In the genomic region with DNA sequence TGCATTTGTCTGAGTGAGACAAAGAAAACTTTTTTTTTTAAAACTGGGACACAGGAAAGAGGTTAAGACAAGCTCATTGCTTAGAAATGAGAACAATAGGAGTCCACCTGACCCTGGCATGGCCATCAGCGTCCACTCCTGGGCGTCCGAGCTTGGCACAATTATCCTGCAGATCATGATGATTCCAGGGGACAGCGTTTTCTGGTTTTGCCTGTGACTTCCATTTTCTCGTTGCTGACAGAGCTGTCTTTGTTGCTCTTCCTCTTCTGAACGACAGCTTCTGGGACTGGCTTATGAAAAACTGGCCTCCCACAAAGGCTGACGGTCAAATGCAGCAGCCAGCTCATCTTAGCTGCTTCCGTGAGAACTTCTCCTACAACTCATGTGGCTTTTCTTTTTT, we compare ENCODE assay signal across 8 mouse cellular contexts. TPM values are rescaled to one million over a fixed set of nuclear protein-coding genes. Genes with fewer than 3 reads are reported as not detected.
DNase-seq lines count a peak whose midpoint lies in the region; ATAC-seq lines count a peak whose summit lies in the region.

No protein-coding gene starts in this region.

- H3K27me3 ChIP-seq in heart, embryonic 11.5 days (ENCODE audit: control insufficient read depth, insufficient read depth, low read length), result no peaks in the 10 kb centered on the region
- H3K27me3 ChIP-seq in hindbrain, embryonic 12.5 days, result no peaks in the 10 kb centered on the region

- peaks cover 15% of the 10 kb centered on the region for H3K4me1 ChIP-seq in heart, embryonic 11.5 days (ENCODE audit: control insufficient read depth, insufficient read depth, low read length)
- peaks cover 16% of the 10 kb centered on the region for H3K4me1 ChIP-seq in hindbrain, embryonic 12.5 days

- H3K27ac ChIP-seq in heart, embryonic 11.5 days (ENCODE audit: low read depth, low read length), result no peak overlapping the region
- peak overlapping the region; percentile 30; the same call in 1 of the 2 replicates for H3K27ac ChIP-seq in hindbrain, embryonic 12.5 days

- no peaks in the 10 kb centered on the region for H3K36me3 ChIP-seq in heart, embryonic 11.5 days (ENCODE audit: control insufficient read depth, insufficient read depth, low read length)
- H3K36me3 ChIP-seq in hindbrain, embryonic 12.5 days, result no peaks in the 10 kb centered on the region

- no peak overlapping the region for H3K4me3 ChIP-seq in heart, embryonic 11.5 days (ENCODE audit: low read depth, low read length)
- H3K4me3 ChIP-seq in hindbrain, embryonic 12.5 days, result no peak overlapping the region

- H3K9me3 ChIP-seq in heart, embryonic 11.5 days (replicated peaks; ENCODE audit: control insufficient read depth, low read length), result no peaks in the 10 kb centered on the region
- H3K9me3 ChIP-seq in hindbrain, embryonic 12.5 days (replicated peaks), result no peaks in the 10 kb centered on the region; the same call in 1 of the 2 replicates

- 63% methylated on average over 8 of the region's 8 CpGs for WGBS in heart, embryonic 11.5 days (ENCODE audit: insufficient replicate concordance)
- 26% methylated on average over 8 of the region's 8 CpGs for WGBS in hindbrain, embryonic 12.5 days

- no peak for ATAC-seq in heart, embryonic 11.5 days (replicated peaks; ENCODE audit: insufficient number of reproducible peaks, low FRiP score, low TSS enrichment)
- no peak for ATAC-seq in hindbrain, embryonic 12.5 days (ENCODE audit: low FRiP score)

- no peak overlapping the region for H3K4me2 ChIP-seq in heart, embryonic 11.5 days
- H3K4me2 ChIP-seq in hindbrain, embryonic 12.5 days (replicated peaks), result no peak overlapping the region

- no peak overlapping the region for H3K9ac ChIP-seq in heart, embryonic 11.5 days (ENCODE audit: low read depth, low read length)
- H3K9ac ChIP-seq in hindbrain, embryonic 12.5 days, result no peak overlapping the region

- peak; percentile 44 to 60 for DNase-seq in heart, adult 18-20 months
- DNase-seq in right cerebral cortex, adult 18-20 months, result peak; percentile 38
- no peak for DNase-seq in right cerebral cortex, postnatal 14 days
- peak; percentile 74 for DNase-seq in retina, postnatal 1 day
- no peak for DNase-seq in adipocyte (ENCODE audit: low spot score)
- DNase-seq in ovary, postnatal 10 days (ENCODE audit: low spot score), result no peak

RNA-seq across cellular contexts. Expression of gene Bod1, which starts 41.4 kb away (rescaled TPM):
- total RNA-seq in heart, adult 18-20 months (2021), result 100 to 1,000 TPM; 134 to 154 TPM
- polyA plus RNA-seq in heart, embryonic 11.5 days (2014; fragmentation: Nextera tagmentation; extraction: Ambion mirVana), result 62.0 and 68.7 TPM in 2 replicates
- 146 and 162 TPM in 2 replicates for polyA plus RNA-seq in hindbrain, embryonic 12.5 days (2016; fragmentation: Nextera tagmentation; extraction: Ambion mirVana)

Comparison
In these comparisons a context has a peak if more than half of its experiments do, and no peak if none do; other contexts are left out.
1. DNase-seq: peak in heart, adult 18-20 months (2 of 2), right cerebral cortex, adult 18-20 months (single experiment) and retina, postnatal 1 day (single experiment); none in right cerebral cortex, postnatal 14 days (single experiment), adipocyte (single experiment) and ovary, postnatal 10 days (single experiment).